Mouse (Mus musculus) thymus, adult 2 months (tissue): ENCODE measurements around the gene Rgs8. TPM values are rescaled to one million over a fixed set of nuclear protein-coding genes. Genes with fewer than 3 reads are reported as not detected.

Experiments
- DNase-seq: peaks from one replicate; pipeline ENCODE4 v3.0.0; 2021
- H3K27ac ChIP-seq: fragments of 200-500 bp; 2 replicates; pipeline ENCODE4 v1.5.1; 2012; ENCODE audit warnings: low read length, control low read depth; ENCODE audit not compliant: control insufficient read depth, insufficient read depth
- H3K27me3 ChIP-seq: fragments of 200-500 bp; 2 replicates; pipeline ENCODE4 v1.6.1; 2012; ENCODE audit warnings: mild to moderate bottlenecking, low read length, moderate library complexity, mixed read lengths; ENCODE audit not compliant: control insufficient read depth, insufficient read depth
- H3K36me3 ChIP-seq: fragments of 200-500 bp; 2 replicates; pipeline ENCODE4 v1.6.1; 2012; ENCODE audit warnings: mild to moderate bottlenecking, low read length, moderate library complexity; ENCODE audit not compliant: control insufficient read depth, insufficient read depth
- H3K4me1 ChIP-seq: fragments of 200-500 bp; replicated peaks from 2 replicates; pipeline ENCODE4 v1.6.1; 2012; ENCODE audit warnings: low read length; ENCODE audit not compliant: control insufficient read depth, insufficient read depth
- H3K4me3 ChIP-seq: fragments of 200-500 bp; 2 replicates; pipeline ENCODE4 v1.5.1; 2012; ENCODE audit warnings: mild to moderate bottlenecking, low read length, control low read depth, moderate library complexity; ENCODE audit not compliant: control insufficient read depth, insufficient read depth
- CTCF ChIP-seq: fragments of 200-500 bp; IDR thresholded peaks from 2 replicates; pipeline ENCODE4 v1.5.1; 2012; ENCODE audit warnings: mild to moderate bottlenecking, control low read depth, low read length, moderate library complexity, borderline replicate concordance; ENCODE audit not compliant: control insufficient read depth, poor library complexity, insufficient read depth; ENCODE audit errors: extremely low read depth
- POLR2A ChIP-seq: fragments of 200-500 bp; IDR thresholded peaks from 2 replicates; pipeline ENCODE4 v1.6.1; 2012; ENCODE audit warnings: mild to moderate bottlenecking, low read length, control low read depth, moderate library complexity; ENCODE audit not compliant: control insufficient read depth, poor library complexity, insufficient read depth; ENCODE audit errors: extremely low read depth
- WGBS: fragments of 180-500 bp; shearing (Covaris S2); methylation state at CpG from one replicate; pipeline ENCODE4 v1.1.7; 2018; 5-methylcytosine and 5-hydroxymethylcytosine counted together
- polyA plus RNA-seq: library from polyadenylated mRNA; depleted of rRNA; stranded (reverse); fragments of >200 nt; gene quantifications from 2 replicates; pipeline ENCODE4 v1.2.3, GENCODE M21; 2012

Rgs8 gene
- polyA plus RNA-seq, 1 experiment = 0.20 TPM

DNA sequence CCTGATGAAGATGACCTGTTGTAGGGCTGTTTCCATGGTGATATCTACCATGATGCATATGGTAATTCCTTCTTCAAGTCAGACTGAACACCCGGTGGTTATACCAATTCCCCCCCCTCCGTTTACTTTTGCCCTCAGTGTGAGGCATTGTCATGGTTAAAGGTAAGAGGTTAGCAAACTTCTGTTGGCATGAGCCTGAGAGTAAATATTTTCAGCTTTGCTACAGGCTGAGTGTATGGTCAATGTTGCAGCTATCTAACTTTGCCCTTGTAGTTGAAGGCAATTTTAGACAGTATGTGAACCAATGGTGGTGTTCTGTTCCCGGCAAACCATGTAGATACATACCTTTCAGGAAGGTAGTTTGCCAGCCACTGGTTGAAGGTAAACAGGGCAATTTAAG is 16.9 kb downstream of the Rgs8 start:
- no peak for TF ChIP-seq POLR2A
- TF ChIP-seq CTCF = no peak
- no peak for DNase-seq
- WGBS = 91% methylated on average over 3 of the region's 3 CpGs
- Histone ChIP-seq H3K27me3 (no peaks in the 10 kb centered on the region), H3K27ac (no peak overlapping the region), H3K4me1 (peaks cover 9% of the 10 kb centered on the region), H3K4me3 (no peak overlapping the region), H3K36me3 (no peaks in the 10 kb centered on the region)

DNA sequence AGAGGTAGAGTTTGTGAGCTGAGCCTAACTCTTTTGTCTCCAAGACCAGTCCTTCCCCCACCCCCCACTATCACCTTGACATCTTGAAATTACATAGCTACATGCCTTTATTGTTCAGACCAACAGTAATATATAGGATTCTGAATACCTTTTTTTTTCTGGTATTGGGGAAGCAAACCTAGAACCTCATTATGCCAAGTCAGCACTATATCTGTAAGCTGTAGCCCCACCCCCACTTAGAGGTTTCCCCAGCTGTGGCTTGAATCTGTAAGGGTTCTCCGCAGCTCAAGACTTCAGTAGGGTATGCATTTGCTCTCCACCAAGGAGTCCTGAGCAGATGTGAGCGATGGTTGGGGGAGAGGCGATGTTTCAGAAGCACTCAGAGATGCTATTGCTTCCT is 18.5 kb downstream of the Rgs8 start:
- WGBS = 78% methylated on average over 3 of the region's 3 CpGs
- no peak for DNase-seq
- Histone ChIP-seq H3K27me3 (no peaks in the 10 kb centered on the region), H3K27ac (no peak overlapping the region), H3K4me3 (no peak overlapping the region), H3K36me3 (no peaks in the 10 kb centered on the region), H3K4me1 (peaks cover 9% of the 10 kb centered on the region)
- TF ChIP-seq POLR2A = no peak
- no peak for TF ChIP-seq CTCF

DNA sequence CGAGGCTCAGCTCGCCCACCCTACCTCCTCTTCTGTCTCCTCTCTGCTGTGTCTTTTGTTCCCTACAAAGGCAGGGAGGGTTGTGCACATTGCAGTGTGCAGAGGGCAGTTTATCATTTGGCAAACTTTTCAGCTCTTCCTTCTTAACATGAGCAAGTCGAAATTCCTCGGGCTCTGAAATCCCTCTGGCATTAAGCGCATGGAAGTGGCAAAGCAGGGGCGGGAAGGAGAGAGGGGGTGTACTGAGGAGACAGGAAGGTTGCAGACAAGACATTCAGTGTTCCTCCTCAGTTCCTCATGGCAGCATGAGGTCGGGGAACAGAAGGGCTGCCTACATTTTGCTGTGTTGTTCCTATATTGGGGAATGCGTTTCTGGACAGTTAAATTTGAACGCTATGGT is 19.9 kb downstream of the Rgs8 start:
- no peak for DNase-seq
- Histone ChIP-seq H3K4me3 (no peak overlapping the region), H3K27ac (no peak overlapping the region), H3K4me1 (peaks cover 3% of the 10 kb centered on the region), H3K36me3 (no peaks in the 10 kb centered on the region), H3K27me3 (no peaks in the 10 kb centered on the region)
- WGBS = 89% methylated on average over 9 of the region's 9 CpGs
- TF ChIP-seq CTCF = no peak
- TF ChIP-seq POLR2A = no peak

DNA sequence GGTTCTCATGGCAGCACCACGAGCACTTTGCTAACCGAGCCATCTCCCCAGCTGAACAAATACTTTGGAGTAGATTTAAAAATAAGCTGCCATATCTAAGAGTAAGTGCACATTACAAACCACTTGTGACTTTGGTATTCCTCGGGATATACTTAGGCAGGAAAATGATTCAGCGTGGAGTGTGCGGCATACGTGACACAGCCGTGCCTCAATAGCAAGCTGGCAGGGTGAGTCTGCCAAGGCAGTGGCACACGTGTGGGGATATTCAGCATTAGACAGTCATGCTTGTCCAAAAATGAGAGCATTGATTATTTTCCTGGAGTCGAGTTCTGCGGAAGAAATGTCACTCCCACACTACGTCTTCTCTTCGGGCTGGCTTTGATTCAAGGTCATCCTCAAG is 21.1 kb downstream of the Rgs8 start:
- Histone ChIP-seq H3K4me1 (no peaks in the 10 kb centered on the region), H3K36me3 (no peaks in the 10 kb centered on the region), H3K4me3 (no peak overlapping the region), H3K27ac (no peak overlapping the region), H3K27me3 (no peaks in the 10 kb centered on the region)
- WGBS = 93% methylated on average over 12 of the region's 12 CpGs
- DNase-seq = no peak
- TF ChIP-seq POLR2A (no peak), CTCF (no peak)

DNA sequence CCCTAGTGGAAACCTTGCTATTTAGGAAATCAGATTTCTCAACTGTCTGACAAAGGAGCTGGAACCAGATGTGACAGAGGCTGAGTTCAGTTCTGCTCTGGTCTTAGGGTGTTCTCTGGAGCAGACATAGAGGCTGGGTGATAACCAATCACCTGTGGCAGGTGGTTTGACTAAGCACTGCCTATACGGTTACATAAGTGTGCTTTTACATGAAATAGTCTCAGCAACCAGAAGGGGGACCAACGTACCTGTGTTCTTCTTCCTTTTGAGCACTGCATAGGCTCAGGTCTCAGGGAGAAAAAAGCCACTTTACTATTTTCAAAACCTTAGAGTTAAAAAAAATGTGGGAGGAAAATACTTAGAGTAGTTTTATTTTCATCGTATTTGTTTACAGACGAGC is 22.8 kb downstream of the Rgs8 start:
- Histone ChIP-seq H3K4me3 (no peak overlapping the region), H3K36me3 (no peaks in the 10 kb centered on the region), H3K4me1 (0 out of 2 replicates have a peak, but pooled peaks cover 3% of the 10 kb centered on the region), H3K27ac (no peak overlapping the region), H3K27me3 (no peaks in the 10 kb centered on the region)
- WGBS = 81% methylated on average over 4 of the region's 4 CpGs
- no peak for TF ChIP-seq CTCF
- no peak for TF ChIP-seq POLR2A
- DNase-seq = no peak

DNA sequence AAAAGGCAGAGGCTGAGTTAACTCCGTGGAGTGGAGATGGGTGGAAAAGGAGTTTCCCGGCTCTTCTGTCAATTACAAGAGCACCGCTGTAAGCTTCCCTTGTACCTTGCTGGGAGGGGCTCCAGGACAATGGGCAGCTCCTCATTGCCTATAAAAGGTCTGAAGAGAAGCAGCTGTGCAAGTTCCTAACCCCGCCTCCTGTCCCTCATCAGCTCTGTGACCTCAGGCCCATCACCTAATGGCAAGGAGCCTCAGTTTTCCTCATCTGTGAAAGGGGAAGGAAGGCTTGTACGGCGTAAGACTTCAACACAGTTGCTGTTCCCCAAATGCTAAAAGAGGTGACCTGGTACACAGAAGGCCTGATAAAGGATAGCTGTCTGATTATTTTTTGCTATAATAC is 24.8 kb downstream of the Rgs8 start:
- Histone ChIP-seq H3K27ac (no peak overlapping the region), H3K27me3 (no peaks in the 10 kb centered on the region), H3K36me3 (no peaks in the 10 kb centered on the region), H3K4me1 (0 out of 2 replicates have a peak, but pooled peaks cover 3% of the 10 kb centered on the region), H3K4me3 (no peak overlapping the region)
- DNase-seq = no peak
- 94% methylated on average over 6 of the region's 6 CpGs for WGBS
- TF ChIP-seq CTCF (no peak), POLR2A (no peak)

DNA sequence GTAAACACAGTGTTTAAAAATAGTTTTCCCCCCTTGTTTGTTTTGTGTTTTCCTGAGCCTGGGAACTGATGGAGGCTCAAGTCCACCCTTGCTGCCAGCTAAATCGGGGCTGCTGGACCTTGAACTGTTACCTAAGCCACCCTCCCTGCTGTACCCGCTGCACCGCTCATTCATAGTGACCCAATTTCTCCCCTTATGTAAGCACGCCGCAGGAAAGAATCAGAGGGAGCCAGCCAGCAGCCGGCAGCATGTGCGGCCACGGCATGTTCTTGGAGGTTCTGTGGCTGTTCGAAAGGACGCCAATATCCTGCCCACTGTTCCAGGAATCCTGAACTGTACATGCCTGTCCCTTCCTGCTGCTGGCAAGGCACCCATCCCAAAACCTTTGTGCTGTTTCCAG is 26.3 kb downstream of the Rgs8 start:
- TF ChIP-seq POLR2A = no peak
- no peak for TF ChIP-seq CTCF
- Histone ChIP-seq H3K36me3 (no peaks in the 10 kb centered on the region), H3K4me3 (no peak overlapping the region), H3K27me3 (no peaks in the 10 kb centered on the region), H3K27ac (no peak overlapping the region), H3K4me1 (0 out of 2 replicates have a peak, but pooled peaks cover 3% of the 10 kb centered on the region)
- 87% methylated on average over 10 of the region's 10 CpGs for WGBS
- no peak for DNase-seq
